In genomic region chr19:60874064-60874694, GRCm38 (mm10) we compare ENCODE assay signal across 8 mouse cellular contexts. TPM values are rescaled to one million over a fixed set of nuclear protein-coding genes. Genes with fewer than 3 reads are reported as not detected.
DNase-seq lines count a peak whose midpoint lies in the region; ATAC-seq and TF ChIP-seq lines count a peak whose summit lies in the region.

Gene Prdx3, minus strand, starts transcription at chr19:60874556.

- peak within 1 kb of the TSS; percentile 65 for H3K4me3 ChIP-seq in C2C12 (ENCODE audit: insufficient read depth, poor library complexity, severe bottlenecking)
- H3K4me3 ChIP-seq in erythroblast, embryonic 14.5 days (replicated peaks) = peak within 1 kb of the TSS; percentile 95
- peak within 1 kb of the TSS; percentile 68 for H3K4me3 ChIP-seq in heart, embryonic 12.5 days
- peak within 1 kb of the TSS; percentile 62 for H3K4me3 ChIP-seq in kidney, postnatal 0 days (replicated peaks; ENCODE audit: low read depth, low read length)
- peak within 1 kb of the TSS; percentile 82 for H3K4me3 ChIP-seq in liver, embryonic 11.5 days (ENCODE audit: low read depth, low read length)
- H3K4me3 ChIP-seq in stomach, embryonic 14.5 days (ENCODE audit: low read depth, low read length) = peak within 1 kb of the TSS; percentile 51

- ATAC-seq in heart, embryonic 12.5 days (ENCODE audit: insufficient number of reproducible peaks, low FRiP score) = peak; percentile 98
- ATAC-seq in kidney, postnatal 0 days (replicated peaks; ENCODE audit: low FRiP score, low read depth) = peak; percentile 99
- peak; percentile 94 for ATAC-seq in liver, embryonic 11.5 days (replicated peaks; ENCODE audit: low FRiP score)
- peak; percentile 98 for ATAC-seq in stomach, embryonic 14.5 days (ENCODE audit: insufficient number of reproducible peaks, insufficient read depth, low FRiP score, low read depth)

- peaks cover 18% of the 10 kb centered on the region for H3K79me2 ChIP-seq in C2C12 (ENCODE audit: control insufficient read depth, insufficient read depth)

- TF ChIP-seq CTCF in C2C12 (IDR thresholded peaks at IDR 0.05; ENCODE audit: control insufficient read depth, insufficient read depth, insufficient read length) = no peak
- TF ChIP-seq CTCF in brain, embryonic 14.5 days (IDR thresholded peaks at IDR 0.05; ENCODE audit: borderline replicate concordance, extremely low read depth, insufficient read depth, insufficient read length) = no peak
- peak; percentile 36; the same call in 1 of the 2 replicates for TF ChIP-seq CTCF in kidney, postnatal 0 days (IDR thresholded peaks at IDR 0.05; ENCODE audit: low read depth)

- no peaks in the 10 kb centered on the region for H3K9me3 ChIP-seq in erythroblast, embryonic 14.5 days (ENCODE audit: control insufficient read depth, low read length)
- no peaks in the 10 kb centered on the region for H3K9me3 ChIP-seq in heart, embryonic 12.5 days (replicated peaks)
- H3K9me3 ChIP-seq in kidney, postnatal 0 days (replicated peaks; ENCODE audit: low read length) = no peaks in the 10 kb centered on the region
- H3K9me3 ChIP-seq in liver, embryonic 11.5 days (ENCODE audit: control insufficient read depth, low read length) = no peaks in the 10 kb centered on the region
- no peaks in the 10 kb centered on the region for H3K9me3 ChIP-seq in stomach, embryonic 14.5 days (ENCODE audit: control insufficient read depth, low read depth, low read length)

- peak within 1 kb of the TSS; percentile 84 for H3K27ac ChIP-seq in heart, embryonic 12.5 days (ENCODE audit: poor library complexity, severe bottlenecking)
- H3K27ac ChIP-seq in kidney, postnatal 0 days = peak within 1 kb of the TSS; percentile 91
- H3K27ac ChIP-seq in liver, embryonic 11.5 days (ENCODE audit: low read depth, low read length) = peak within 1 kb of the TSS; percentile 79
- H3K27ac ChIP-seq in stomach, embryonic 14.5 days (ENCODE audit: low read length) = peak within 1 kb of the TSS; percentile 59

- peaks cover 9% of the 10 kb centered on the region for H3K79me3 ChIP-seq in C2C12 (ENCODE audit: low read depth)

- peaks cover 54% of the 10 kb centered on the region for H3K4me1 ChIP-seq in erythroblast, embryonic 14.5 days (ENCODE audit: control insufficient read depth)
- H3K4me1 ChIP-seq in heart, embryonic 12.5 days (replicated peaks) = peaks cover 16% of the 10 kb centered on the region
- H3K4me1 ChIP-seq in kidney, postnatal 0 days (replicated peaks; ENCODE audit: insufficient read depth, low read length) = peaks cover 4% of the 10 kb centered on the region; the same call in 1 of the 2 replicates
- peaks cover 16% of the 10 kb centered on the region for H3K4me1 ChIP-seq in liver, embryonic 11.5 days (replicated peaks; ENCODE audit: control insufficient read depth, insufficient read depth, low read length)
- peaks cover 7% of the 10 kb centered on the region for H3K4me1 ChIP-seq in stomach, embryonic 14.5 days (ENCODE audit: control insufficient read depth, insufficient read depth, low read length)

- H3K4me2 ChIP-seq in heart, embryonic 12.5 days = peak within 1 kb of the TSS; percentile 77
- peak within 1 kb of the TSS; percentile 72 for H3K4me2 ChIP-seq in kidney, postnatal 0 days (ENCODE audit: low read length)
- H3K4me2 ChIP-seq in liver, embryonic 11.5 days = peak within 1 kb of the TSS; percentile 88
- H3K4me2 ChIP-seq in stomach, embryonic 14.5 days (replicated peaks; ENCODE audit: low read depth, low read length) = peak within 1 kb of the TSS; percentile 59

- TF ChIP-seq POLR2A in brain, embryonic 14.5 days (IDR thresholded peaks at IDR 0.05; ENCODE audit: borderline replicate concordance, extremely low read depth, insufficient read depth, insufficient read length, poor library complexity, severe bottlenecking) = peak; percentile 30; the same call in 1 of the 2 replicates

- H3K9ac ChIP-seq in heart, embryonic 12.5 days = peak within 1 kb of the TSS; percentile 72
- H3K9ac ChIP-seq in kidney, postnatal 0 days (ENCODE audit: low read depth, low read length) = peak within 1 kb of the TSS; percentile 68
- H3K9ac ChIP-seq in liver, embryonic 11.5 days (ENCODE audit: low read depth, low read length) = peak within 1 kb of the TSS; percentile 94
- peak within 1 kb of the TSS; percentile 26 for H3K9ac ChIP-seq in stomach, embryonic 14.5 days (replicated peaks; ENCODE audit: low read depth, low read length)

- peak within 1 kb of the TSS; percentile 83 for H3ac ChIP-seq in C2C12 (ENCODE audit: control insufficient read depth, insufficient read length, low read depth)

- WGBS in heart, embryonic 12.5 days = under 1% methylated on average over 28 of the region's 28 CpGs
- WGBS in kidney, postnatal 0 days = 0% methylated on average over 28 of the region's 28 CpGs
- under 1% methylated on average over 28 of the region's 28 CpGs for WGBS in liver, embryonic 11.5 days
- 1% methylated on average over 28 of the region's 28 CpGs for WGBS in stomach, embryonic 14.5 days

- H3K36me3 ChIP-seq in C2C12 (ENCODE audit: control insufficient read depth, insufficient read depth) = peaks cover 29% of the 10 kb centered on the region
- peaks cover 48% of the 10 kb centered on the region for H3K36me3 ChIP-seq in erythroblast, embryonic 14.5 days (ENCODE audit: control insufficient read depth)
- H3K36me3 ChIP-seq in heart, embryonic 12.5 days = peaks cover 24% of the 10 kb centered on the region
- H3K36me3 ChIP-seq in kidney, postnatal 0 days (ENCODE audit: insufficient read depth, low read length) = 0 out of 2 replicates have a peak, but pooled peaks cover 7% of the 10 kb centered on the region
- peaks cover 6% of the 10 kb centered on the region for H3K36me3 ChIP-seq in liver, embryonic 11.5 days (ENCODE audit: control insufficient read depth, insufficient read depth, low read length)
- H3K36me3 ChIP-seq in stomach, embryonic 14.5 days (ENCODE audit: control insufficient read depth, insufficient read depth, low read length) = peaks cover 15% of the 10 kb centered on the region

- DNase-seq in brain, embryonic 14.5 days (ENCODE audit: low read depth) = peak; percentile 97
- peak; percentile 98 for DNase-seq in kidney, postnatal 0 days (ENCODE audit: low spot score)
- peak; percentile 93 for DNase-seq in liver, embryonic 11.5 days (ENCODE audit: low spot score)
- DNase-seq in naive thymus-derived CD4-positive, alpha-beta T cell, adult 2 months (ENCODE audit: low read depth) = peak; percentile 97

- H3K27me3 ChIP-seq in C2C12 (ENCODE audit: control insufficient read depth, insufficient read depth, insufficient read length) = no peaks in the 10 kb centered on the region
- H3K27me3 ChIP-seq in erythroblast, embryonic 14.5 days (ENCODE audit: control insufficient read depth) = no peaks in the 10 kb centered on the region
- no peaks in the 10 kb centered on the region for H3K27me3 ChIP-seq in heart, embryonic 12.5 days (replicated peaks)
- H3K27me3 ChIP-seq in kidney, postnatal 0 days (ENCODE audit: insufficient read depth, low read length) = no peaks in the 10 kb centered on the region
- H3K27me3 ChIP-seq in liver, embryonic 11.5 days (replicated peaks; ENCODE audit: control insufficient read depth, insufficient read depth, low read length) = no peaks in the 10 kb centered on the region
- H3K27me3 ChIP-seq in stomach, embryonic 14.5 days (ENCODE audit: control insufficient read depth, insufficient read depth, low read length) = no peaks in the 10 kb centered on the region

TF ChIP-seq in C2C12, 6 proteins besides CTCF, POLR2A, EP300 and RAD21:
- TF ChIP-seq MAX (IDR thresholded peaks at IDR 0.05) = peak; percentile 44
- no peak for TF ChIP-seq CEBPB (IDR thresholded peaks at IDR 0.05; ENCODE audit: low read depth)
- no peak for TF ChIP-seq USF1 (IDR thresholded peaks at IDR 0.05; ENCODE audit: low read depth)
- no peak for TF ChIP-seq MYOD1 (IDR thresholded peaks at IDR 0.05; ENCODE audit: control insufficient read depth, insufficient read length, low read depth)

RNA-seq across cellular contexts. Expression of gene Prdx3, which starts in this region (rescaled TPM):
- 83.1 TPM for polyA plus RNA-seq in C2C12 (2012; fragmentation: generic; extraction: Trizol)
- 69.2 and 69.8 TPM in 2 replicates for polyA plus RNA-seq in brain, embryonic 14.5 days (2012; rRNA removed)
- polyA plus RNA-seq in erythroblast, embryonic 14.5 days (2012) = 3.3 and 3.7 TPM in 2 replicates
- 176 TPM in 2 replicates for polyA plus RNA-seq in heart, embryonic 12.5 days (2016; fragmentation: Nextera tagmentation; extraction: Ambion mirVana)
- 190 and 193 TPM in 2 replicates for polyA plus RNA-seq in kidney, postnatal 0 days (2015; fragmentation: Nextera tagmentation; extraction: Ambion mirVana)
- polyA plus RNA-seq in liver, embryonic 11.5 days (2014; fragmentation: Nextera tagmentation; extraction: Ambion mirVana) = 372 and 407 TPM in 2 replicates
- polyA plus RNA-seq in stomach, embryonic 14.5 days (2014; fragmentation: Nextera tagmentation; extraction: Ambion mirVana) = 107 and 108 TPM in 2 replicates

Comparison
In these comparisons a context has a peak if more than half of its experiments do, and no peak if none do; other contexts are left out.
1. Peak in every context shown above with its lines: DNase-seq, ATAC-seq, H3K4me3 ChIP-seq and H3K27ac ChIP-seq.
2. RNA of gene Prdx3 (polyA plus RNA-seq): 372 to 407 TPM in liver, embryonic 11.5 days, 190 to 193 TPM in kidney, postnatal 0 days, 176 TPM in heart, embryonic 12.5 days, 107 to 108 TPM in stomach, embryonic 14.5 days, 83.1 TPM in C2C12 (single experiment) and 69.2 to 69.8 TPM in brain, embryonic 14.5 days; 3.3 to 3.7 TPM in erythroblast, embryonic 14.5 days; every median in the first group is over 10 times any median in the second.
3. H3K9ac ChIP-seq: peak in every context shown above with its lines; median percentile 94 in liver, embryonic 11.5 days; 72 in heart, embryonic 12.5 days; 68 in kidney, postnatal 0 days; 26 in stomach, embryonic 14.5 days.